ENCODE assay signal across 8 mouse cellular contexts in the genomic region with DNA sequence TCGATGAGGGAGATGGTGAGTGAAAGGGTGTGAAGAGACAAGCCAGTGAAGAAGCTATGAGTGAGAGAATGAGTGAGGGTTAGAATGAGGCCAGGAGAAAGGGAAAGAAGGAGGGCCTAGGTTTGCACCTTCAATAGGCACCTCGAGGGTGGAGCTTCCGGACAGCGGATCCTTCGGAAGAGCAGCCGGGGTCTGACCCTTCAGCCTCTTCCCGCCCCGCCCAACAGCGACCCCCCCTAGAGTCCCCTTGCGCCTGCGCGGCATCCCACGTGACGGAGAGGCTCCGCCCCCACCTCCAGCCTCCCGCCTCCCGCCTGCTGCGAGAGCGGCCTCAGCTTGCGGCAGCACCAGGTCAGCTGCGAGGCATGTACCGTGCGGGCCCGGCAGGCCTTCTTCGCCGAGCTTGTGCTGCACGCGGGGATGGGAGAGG. TPM values are rescaled to one million over a fixed set of nuclear protein-coding genes. Genes with fewer than 3 reads are reported as not detected.
DNase-seq lines count a peak whose midpoint lies in the region; ATAC-seq lines count a peak whose summit lies in the region.

A gene (plus strand): TSS at position 275 of the 430 bp plus-strand sequence.

- no peaks in the 10 kb centered on the region; the same call in 1 of the 2 replicates for H3K9me3 ChIP-seq in megakaryocyte, embryonic 14.5 days

- H3K4me1 ChIP-seq in megakaryocyte, embryonic 14.5 days: peaks cover 37% of the 10 kb centered on the region

- H3K36me3 ChIP-seq in megakaryocyte, embryonic 14.5 days (replicated peaks; ENCODE audit: low read length): peaks cover 4% of the 10 kb centered on the region

- peak within 1 kb of the TSS; percentile 91 for H3K4me3 ChIP-seq in megakaryocyte, embryonic 14.5 days (replicated peaks)

- H3K27me3 ChIP-seq in megakaryocyte, embryonic 14.5 days (replicated peaks): peaks cover 48% of the 10 kb centered on the region

- ATAC-seq in inflammation-experienced regulatory T-cells, adult 6 months: peak; percentile 76

- peak; percentile 93 to 97 for DNase-seq in adrenal gland, adult (ENCODE audit: inconsistent age in 2 of 2, low spot score in 1 of 2)
- peak; percentile 95 for DNase-seq in embryo, embryonic 11 days
- peak; percentile 91 for DNase-seq in gastrocnemius, postnatal 25 days
- DNase-seq in left cerebral cortex, adult 9 months (ENCODE audit: low spot score in 2 of 2): peak; percentile 40 to 84
- DNase-seq in right cerebral cortex, postnatal 10 days (ENCODE audit: low spot score in 2 of 2): peak; percentile 92 to 96
- DNase-seq in urinary bladder, postnatal 14 days (ENCODE audit: low spot score): peak; percentile 90

RNA-seq across cellular contexts. Expression of the gene that starts here (rescaled TPM):
- total RNA-seq in gastrocnemius, postnatal 25 days (2021): 10 to 100 TPM; 15.4 to 18.8 TPM
- polyA plus RNA-seq in inflammation-experienced regulatory T-cells, adult 6 months (2017; shearing (Covaris generic)): 10 to 100 TPM; 11.8 to 28.7 (median 13.4) TPM
- polyA plus RNA-seq in megakaryocyte, embryonic 14.5 days (2012; ENCODE audit: insufficient read depth, low replicate concordance): 0.65 and 4.0 TPM in 2 replicates

Comparison
In these comparisons a context has a peak if more than half of its experiments do, and no peak if none do; other contexts are left out.
1. Peak in every context shown above with its lines: DNase-seq, ATAC-seq and H3K4me3 ChIP-seq.